Mouse (Mus musculus) midbrain, postnatal 0 days (tissue): ENCODE measurements at regions not wholly inside any gene's neighbourhood (a gene's known extent, or its start where the extent isn't known, plus 50 kb on each side); places are given as distances from the start of the nearest gene placed in this dataset.
A peak's percentile ranks its signal among the peaks of the same experiment; 100 is the strongest.

ENCODE experiments used
- ATAC-seq: fragments of 200-750 bp; cut with Nextera tagmentation; 2 replicates; pipeline ENCODE4 v1.8.0; 2017; ENCODE audit warnings: moderate number of reproducible peaks, mild to moderate bottlenecking, moderate TSS enrichment, moderate library complexity; ENCODE audit not compliant: low FRiP score
- DNase-seq: peaks from one replicate; pipeline ENCODE4 v3.0.0-alpha.2; 2015; ENCODE audit warnings: low spot score
- H3K27ac ChIP-seq: fragments of 300-500 bp; sonication (generic); 2 replicates; pipeline ENCODE4 v1.5.1; 2014; ENCODE audit warnings: low read depth, mild to moderate bottlenecking, low read length, mixed read lengths
- H3K27me3 ChIP-seq: fragments of 300-500 bp; sonication (generic); 2 replicates; pipeline ENCODE4 v1.6.1; 2014; ENCODE audit warnings: low read length, control low read depth, mixed read lengths; ENCODE audit not compliant: insufficient read depth
- H3K36me3 ChIP-seq: fragments of 300-500 bp; sonication (generic); 2 replicates; pipeline ENCODE4 v1.6.1; 2014; ENCODE audit warnings: low read length, control low read depth, mixed read lengths; ENCODE audit not compliant: insufficient read depth
- H3K4me1 ChIP-seq: fragments of 300-500 bp; sonication (generic); 2 replicates; pipeline ENCODE4 v1.6.1; 2014; ENCODE audit warnings: mild to moderate bottlenecking, control low read depth, antibody characterized with exemption, low read length, mixed read lengths; ENCODE audit not compliant: insufficient read depth
- H3K4me2 ChIP-seq: fragments of 300-500 bp; sonication (generic); 2 replicates; pipeline ENCODE4 v1.6.1; 2014; ENCODE audit warnings: low read depth, mild to moderate bottlenecking, low read length, mixed read lengths; ENCODE audit not compliant: poor library complexity, severe bottlenecking
- H3K4me3 ChIP-seq: fragments of 300-500 bp; sonication (generic); 2 replicates; pipeline ENCODE4 v1.5.1; 2014; ENCODE audit warnings: low read depth, mild to moderate bottlenecking, low read length, moderate library complexity
- H3K9ac ChIP-seq: fragments of 300-500 bp; sonication (generic); replicated peaks from 2 replicates; pipeline ENCODE4 v1.6.1; 2014; ENCODE audit warnings: mild to moderate bottlenecking, low read length, moderate library complexity, mixed read lengths; ENCODE audit not compliant: poor library complexity, severe bottlenecking
- H3K9me3 ChIP-seq: fragments of 300-500 bp; sonication (generic); 2 replicates; pipeline ENCODE4 v1.6.1; 2016; ENCODE audit warnings: low read length, control low read depth
- CTCF ChIP-seq: IDR thresholded peaks from 2 replicates; pipeline ENCODE4 v1.5.1; 2016; ENCODE audit warnings: antibody characterized with exemption, mild to moderate bottlenecking
- WGBS: fragments of 180-500 bp; shearing (Covaris S2); extraction: QIAGEN DNeasy Blood & Tissue Kit; methylation state at CpG from one replicate; pipeline ENCODE4 v1.1.7; 2014; 5-methylcytosine and 5-hydroxymethylcytosine counted together

DNA sequence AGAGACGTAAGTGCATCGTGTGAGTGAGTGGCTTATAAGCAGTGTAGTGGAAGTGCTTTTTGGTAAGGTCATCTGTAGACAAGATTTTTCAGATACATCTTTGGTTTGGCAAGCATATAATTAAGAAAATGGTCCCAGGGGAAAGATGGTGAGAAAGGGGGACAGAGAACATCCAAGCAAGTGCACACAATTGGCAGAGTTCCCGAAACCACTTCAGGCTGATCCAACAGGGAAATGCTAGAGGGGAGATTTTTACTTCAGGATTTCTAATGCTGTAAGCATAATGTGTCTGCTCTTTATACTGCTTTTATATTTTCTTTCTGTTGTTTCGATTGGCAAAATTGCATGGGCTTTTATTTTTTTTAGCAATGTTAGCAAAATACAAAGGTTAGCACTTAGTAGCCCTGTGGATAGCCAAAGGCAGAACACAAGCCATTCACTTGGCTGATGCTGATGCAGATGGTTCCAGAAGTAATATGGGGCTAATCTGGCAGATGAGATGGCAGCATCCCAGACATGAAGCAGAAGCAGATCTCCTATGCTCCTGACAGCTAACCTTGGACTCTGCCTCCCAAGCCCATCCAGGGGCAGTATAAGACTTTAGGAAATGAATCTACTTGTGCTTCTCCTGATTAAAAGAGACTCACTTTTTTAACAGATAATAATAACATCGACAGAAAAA lies 3782.0 kb upstream of the Gm7489 start:
- WGBS, result 53% methylated on average over 5 of the region's 5 CpGs
- no peak for TF ChIP-seq CTCF
- DNase-seq, result peak; percentile 63
- no peaks in the 10 kb centered on the region for H3K4me1 ChIP-seq
- ATAC-seq, result no peak
- H3K36me3 ChIP-seq, result no peaks in the 10 kb centered on the region
- no peak overlapping the region for H3K4me3 ChIP-seq
- H3K9me3 ChIP-seq, result no peaks in the 10 kb centered on the region
- no peak overlapping the region for H3K4me2 ChIP-seq
- H3K27me3 ChIP-seq, result no peaks in the 10 kb centered on the region
- H3K9ac ChIP-seq, result no peak overlapping the region
- H3K27ac ChIP-seq, result no peak overlapping the region

DNA sequence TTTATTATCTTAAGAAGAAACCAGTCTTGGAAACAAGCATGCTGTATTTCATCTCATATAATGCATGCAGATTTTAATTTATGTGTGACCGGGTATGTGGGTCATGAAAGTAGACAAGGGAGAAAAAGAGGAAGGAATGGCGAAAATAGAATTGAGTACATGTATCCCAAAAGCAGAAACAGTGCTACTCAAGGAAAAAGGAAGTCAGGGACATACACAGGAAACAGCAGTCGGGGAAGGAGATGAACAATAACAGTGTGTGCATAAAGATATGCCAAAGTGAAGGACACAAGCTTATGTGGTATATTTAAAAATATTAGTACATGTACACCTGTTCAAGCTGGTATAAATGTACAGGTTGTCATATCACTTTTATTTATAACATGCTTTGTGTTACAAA lies 3775.8 kb upstream of the Gm7489 start:
- TF ChIP-seq CTCF, result no peak
- no peaks in the 10 kb centered on the region for H3K9me3 ChIP-seq
- DNase-seq, result no peak
- no peak overlapping the region for H3K4me2 ChIP-seq
- H3K27ac ChIP-seq, result no peak overlapping the region
- no peak overlapping the region for H3K4me3 ChIP-seq
- no peak overlapping the region for H3K9ac ChIP-seq
- no peaks in the 10 kb centered on the region for H3K36me3 ChIP-seq
- no peaks in the 10 kb centered on the region for H3K27me3 ChIP-seq
- no peaks in the 10 kb centered on the region for H3K4me1 ChIP-seq
- ATAC-seq, result no peak
- 85% methylated on average over 3 of the region's 3 CpGs for WGBS

DNA sequence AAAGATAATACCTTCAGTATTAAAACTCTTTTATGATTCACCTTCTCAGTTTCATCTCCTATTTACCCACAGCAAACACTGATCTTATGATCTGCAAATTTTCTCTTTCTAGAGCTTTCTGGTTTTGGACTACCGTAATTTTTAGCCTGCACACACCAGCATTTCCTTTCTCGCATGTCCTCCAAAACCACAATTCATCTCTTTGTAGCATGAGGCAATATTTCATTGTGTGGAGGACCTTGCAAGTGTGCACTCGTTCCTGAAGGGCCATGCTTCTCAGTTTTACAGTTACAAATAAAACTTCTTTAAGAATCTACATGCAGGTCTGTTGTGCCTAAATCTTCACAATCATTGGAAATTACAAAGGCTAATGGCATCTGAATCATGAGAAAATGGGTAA lies 3730.8 kb upstream of the Gm7489 start:
- Histone ChIP-seq H3K9ac (no peak overlapping the region), H3K4me2 (no peak overlapping the region), H3K27me3 (no peaks in the 10 kb centered on the region), H3K4me3 (no peak overlapping the region), H3K36me3 (no peaks in the 10 kb centered on the region), H3K27ac (no peak overlapping the region), H3K9me3 (no peaks in the 10 kb centered on the region), H3K4me1 (no peaks in the 10 kb centered on the region)
- 88% methylated on average over 3 of the region's 3 CpGs for WGBS
- ATAC-seq (no peak), DNase-seq (no peak)
- TF ChIP-seq CTCF, result no peak

DNA sequence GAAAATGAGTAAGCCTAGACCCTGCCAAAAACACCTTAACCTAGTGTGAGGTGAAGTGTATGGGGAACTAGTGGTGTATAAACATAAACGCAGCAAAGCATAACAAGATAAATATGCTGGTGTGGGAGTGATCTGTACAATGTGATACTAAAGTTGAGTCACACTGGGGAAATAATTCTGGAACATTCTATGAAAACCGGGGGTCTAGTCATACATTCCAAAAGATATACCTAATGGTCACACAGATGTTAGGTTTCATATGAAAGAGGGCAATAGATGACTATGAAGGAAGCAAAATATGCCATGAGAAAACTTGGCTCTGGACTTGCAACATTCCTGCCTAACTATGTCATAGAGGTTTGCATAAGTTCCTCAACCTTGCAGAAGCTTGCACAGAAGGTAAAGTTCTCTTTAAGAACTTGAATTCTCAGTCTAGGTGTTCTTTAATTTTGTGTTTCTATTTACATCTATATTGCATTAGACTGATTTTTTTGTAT lies 3712.4 kb upstream of the Gm7489 start:
- Histone ChIP-seq H3K27ac (no peak overlapping the region), H3K4me2 (no peak overlapping the region), H3K36me3 (no peaks in the 10 kb centered on the region), H3K27me3 (no peaks in the 10 kb centered on the region), H3K9ac (no peak overlapping the region), H3K4me3 (no peak overlapping the region), H3K4me1 (no peaks in the 10 kb centered on the region), H3K9me3 (no peaks in the 10 kb centered on the region)
- no peak for ATAC-seq
- no peak for TF ChIP-seq CTCF
- DNase-seq, result no peak
- 85% methylated on average over 2 of the region's 2 CpGs for WGBS

DNA sequence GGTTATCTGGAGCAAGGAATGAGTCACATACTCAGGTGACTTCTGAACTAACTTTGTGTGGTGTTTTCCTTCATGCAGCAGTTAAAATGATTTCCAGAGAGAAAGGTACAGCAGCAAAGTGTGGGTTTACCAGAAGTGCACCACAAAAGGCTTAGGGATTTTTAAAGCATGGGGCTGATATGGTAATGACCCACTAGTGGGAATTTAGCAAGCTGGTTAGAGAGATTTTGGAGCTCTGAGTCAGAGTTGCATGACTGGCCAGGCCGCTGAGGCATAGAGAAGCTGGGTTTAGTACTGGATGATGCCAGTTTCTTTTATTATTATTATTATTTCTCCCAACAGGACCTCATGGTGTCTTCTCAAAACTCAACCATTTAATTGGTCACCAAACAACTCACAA lies 3701.5 kb upstream of the Gm7489 start:
- Histone ChIP-seq H3K4me3 (no peak overlapping the region), H3K4me2 (no peak overlapping the region), H3K27ac (no peak overlapping the region), H3K9ac (no peak overlapping the region), H3K9me3 (no peaks in the 10 kb centered on the region), H3K27me3 (no peaks in the 10 kb centered on the region), H3K36me3 (no peaks in the 10 kb centered on the region), H3K4me1 (no peaks in the 10 kb centered on the region)
- TF ChIP-seq CTCF, result no peak
- DNase-seq, result no peak
- WGBS, result 82% methylated on average over 1 of the region's 1 CpGs
- no peak for ATAC-seq
